Mouse (Mus musculus) forebrain, postnatal 0 days (tissue): Measurements from ENCODE around the gene Olfr1446. TPM values are rescaled to one million over a fixed set of nuclear protein-coding genes. Genes with fewer than 3 reads are reported as not detected.

Experiments used
- ATAC-seq: fragments of 200-750 bp; cut with Nextera tagmentation; 2 replicates; pipeline ENCODE4 v1.8.0; 2017; ENCODE audit warnings: mild to moderate bottlenecking, moderate library complexity
- DNase-seq: peaks from one replicate; pipeline ENCODE4 v3.0.0-alpha.2; 2015
- H3K27ac ChIP-seq: fragments of 300-500 bp; sonication (generic); 2 replicates; pipeline ENCODE4 v1.5.1; 2014; ENCODE audit warnings: low read depth, mild to moderate bottlenecking, antibody characterized with exemption, low read length, moderate library complexity, mixed read lengths
- H3K27me3 ChIP-seq: fragments of 300-500 bp; sonication (generic); 2 replicates; pipeline ENCODE4 v1.6.1; 2014; ENCODE audit warnings: mild to moderate bottlenecking, low read length, mixed read lengths; ENCODE audit not compliant: insufficient read depth
- H3K36me3 ChIP-seq: fragments of 300-500 bp; sonication (generic); 2 replicates; pipeline ENCODE4 v1.6.1; 2014; ENCODE audit warnings: mild to moderate bottlenecking, moderate library complexity; ENCODE audit not compliant: insufficient read depth
- H3K4me1 ChIP-seq: fragments of 300-500 bp; sonication (generic); 2 replicates; pipeline ENCODE4 v1.6.1; 2014; ENCODE audit warnings: antibody characterized with exemption; ENCODE audit not compliant: insufficient read depth
- H3K4me2 ChIP-seq: fragments of 300-500 bp; sonication (generic); 2 replicates; pipeline ENCODE4 v1.6.1; 2014; ENCODE audit warnings: low read depth, mild to moderate bottlenecking, moderate library complexity
- H3K4me3 ChIP-seq: fragments of 300-500 bp; sonication (generic); 2 replicates; pipeline ENCODE4 v1.5.1; 2014; ENCODE audit warnings: low read depth, low read length, mixed read lengths
- H3K9ac ChIP-seq: fragments of 300-500 bp; sonication (generic); 2 replicates; pipeline ENCODE4 v1.6.1; 2014; ENCODE audit warnings: mild to moderate bottlenecking
- H3K9me3 ChIP-seq: fragments of 300-500 bp; sonication (generic); 2 replicates; pipeline ENCODE4 v1.6.1; 2016; ENCODE audit warnings: low read length
- CTCF ChIP-seq: sonication (generic); IDR thresholded peaks from 2 replicates; pipeline ENCODE4 v1.5.1; 2016; ENCODE audit warnings: antibody characterized with exemption, control low read depth, low read depth
- WGBS: fragments of 180-500 bp; shearing (Covaris S2); extraction: QIAGEN DNeasy Blood & Tissue Kit; methylation state at CpG from one replicate; pipeline ENCODE4 v1.1.7; 2014; 5-methylcytosine and 5-hydroxymethylcytosine counted together
- polyA plus RNA-seq: library from polyadenylated mRNA; unstranded; fragments of >200 nt; fragmentation: Nextera tagmentation; extraction: Ambion mirVana; gene quantifications from 2 replicates; pipeline ENCODE4 v1.2.1, GENCODE M21; 2015
- total RNA-seq: library from RNA; depleted of rRNA; stranded (reverse); fragments of >200 nt; gene quantifications from 2 replicates; pipeline ENCODE4 v1.2.3, GENCODE M21; 2014; rRNA removed

Gene Olfr1446
- total RNA-seq = not detected in 2 replicates
- not detected in 2 replicates for polyA plus RNA-seq

DNA sequence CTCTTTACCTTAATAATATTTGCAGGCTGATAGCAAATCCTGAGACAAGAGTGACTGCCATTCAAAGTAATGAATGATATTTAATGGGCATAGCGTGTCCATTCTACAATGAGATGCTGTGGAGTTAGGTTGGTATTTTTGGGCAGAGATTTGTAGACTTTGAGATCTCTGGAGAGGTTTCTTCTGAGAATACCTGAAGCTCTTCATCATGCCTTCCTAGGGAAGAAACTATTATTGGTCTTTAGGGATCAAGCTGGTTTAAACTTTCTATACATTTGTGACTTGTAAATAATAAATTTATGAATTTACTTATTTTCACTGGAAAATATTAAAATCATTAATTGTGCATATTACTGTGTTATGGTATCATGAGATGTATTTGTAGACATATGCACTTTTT lies at the start of gene Olfr1446:
TSS of gene Olfr1446 (minus strand) at position 101 of the 400 bp plus-strand sequence.
- H3K36me3 ChIP-seq = no peaks in the 10 kb centered on the region
- no peak for TF ChIP-seq CTCF
- H3K9ac ChIP-seq = no peak within 1 kb of the TSS
- H3K9me3 ChIP-seq = no peaks in the 10 kb centered on the region
- ATAC-seq (no peak), DNase-seq (no peak)
- 85% methylated on average over 1 of the region's 1 CpGs for WGBS
- no peak within 1 kb of the TSS for H3K4me3 ChIP-seq
- H3K27me3 ChIP-seq = no peaks in the 10 kb centered on the region
- H3K27ac ChIP-seq = no peak within 1 kb of the TSS
- H3K4me2 ChIP-seq = no peak within 1 kb of the TSS
- H3K4me1 ChIP-seq = no peaks in the 10 kb centered on the region

DNA sequence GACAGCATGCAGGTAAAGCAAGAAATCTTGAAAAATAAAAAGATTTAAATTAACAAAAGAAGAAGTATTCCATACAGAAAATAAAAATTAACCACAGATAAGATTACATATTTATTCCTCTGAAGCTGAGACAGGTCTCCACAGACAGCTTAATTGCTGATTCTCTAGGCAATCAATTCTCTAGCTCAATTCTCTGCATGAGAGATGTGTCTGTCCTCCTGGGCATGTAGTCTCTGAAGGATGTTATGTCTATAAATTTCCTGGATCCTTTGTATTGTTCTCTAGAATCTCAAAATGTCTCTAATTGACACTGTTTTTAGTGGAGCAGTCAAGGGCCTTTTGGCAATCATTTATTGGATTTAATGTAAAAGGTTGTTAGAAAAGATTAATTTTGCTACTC lies 37.2 kb upstream of the Olfr1446 start, which contains the start of gene Olfr1449:
TSS of gene Olfr1449 (plus strand) at position 301 of the 400 bp plus-strand sequence.
- H3K27me3 ChIP-seq = no peaks in the 10 kb centered on the region
- no peak within 1 kb of the TSS for H3K9ac ChIP-seq
- H3K9me3 ChIP-seq = no peaks in the 10 kb centered on the region
- TF ChIP-seq CTCF = no peak
- DNase-seq (no peak), ATAC-seq (no peak)
- no peaks in the 10 kb centered on the region for H3K36me3 ChIP-seq
- no peak within 1 kb of the TSS for H3K4me3 ChIP-seq
- no peaks in the 10 kb centered on the region for H3K4me1 ChIP-seq
- H3K4me2 ChIP-seq = no peak within 1 kb of the TSS
- H3K27ac ChIP-seq = no peak within 1 kb of the TSS

DNA sequence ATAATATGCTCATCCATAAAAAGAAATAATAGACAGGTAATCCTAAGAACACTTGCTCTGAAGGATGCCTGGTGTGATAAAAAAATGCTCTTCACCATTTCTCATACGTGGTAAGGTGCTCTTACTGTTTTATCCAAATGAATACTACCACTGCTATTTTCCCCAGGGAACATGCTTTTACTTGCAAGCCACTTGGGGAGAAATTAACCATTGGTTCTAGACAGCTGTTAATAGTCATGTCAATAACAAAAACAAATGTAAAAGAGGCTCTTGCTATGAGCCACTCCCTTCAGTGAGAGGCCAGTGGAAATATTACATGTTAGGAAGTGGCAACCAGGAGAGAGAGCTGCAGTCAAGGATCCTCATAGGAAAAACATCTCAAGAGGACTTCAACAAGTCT lies 31.0 kb upstream of the Olfr1446 start, which contains the start of gene Olfr1448:
TSS of gene Olfr1448 (minus strand) at position 101 of the 400 bp plus-strand sequence.
- Histone ChIP-seq H3K9ac (no peak within 1 kb of the TSS), H3K4me3 (no peak within 1 kb of the TSS), H3K9me3 (no peaks in the 10 kb centered on the region), H3K4me2 (no peak within 1 kb of the TSS), H3K36me3 (no peaks in the 10 kb centered on the region), H3K27me3 (no peaks in the 10 kb centered on the region), H3K27ac (no peak within 1 kb of the TSS), H3K4me1 (no peaks in the 10 kb centered on the region)
- TF ChIP-seq CTCF = no peak
- WGBS = 70% methylated on average over 1 of the region's 1 CpGs
- DNase-seq = no peak
- ATAC-seq = no peak

DNA sequence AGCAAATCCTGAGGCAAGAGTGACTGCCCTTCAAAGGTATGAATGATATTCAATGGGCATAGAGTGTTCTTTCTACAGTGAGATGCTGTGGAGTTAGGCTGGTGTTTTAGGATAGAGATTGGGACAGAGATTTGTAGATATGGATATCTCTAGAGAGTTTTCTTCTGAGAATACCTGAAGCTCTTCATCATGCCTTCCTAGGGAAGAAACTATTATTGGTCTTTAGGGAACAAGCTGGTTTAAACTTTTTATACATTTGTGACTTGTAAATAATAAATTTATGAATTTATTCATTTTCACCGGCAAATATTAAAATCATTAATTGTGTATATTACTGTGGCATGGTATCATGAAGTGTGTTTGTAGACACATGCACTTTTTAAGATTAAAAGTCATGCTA lies 10.3 kb upstream of the Olfr1446 start, which contains the start of gene Olfr1447:
TSS of gene Olfr1447 (minus strand) at position 101 of the 400 bp plus-strand sequence.
- Histone ChIP-seq H3K4me3 (no peak within 1 kb of the TSS), H3K36me3 (no peaks in the 10 kb centered on the region), H3K27ac (no peak within 1 kb of the TSS), H3K9ac (no peak within 1 kb of the TSS), H3K27me3 (no peaks in the 10 kb centered on the region), H3K4me1 (no peaks in the 10 kb centered on the region), H3K4me2 (no peak within 1 kb of the TSS), H3K9me3 (no peaks in the 10 kb centered on the region)
- no peak for TF ChIP-seq CTCF
- ATAC-seq (no peak), DNase-seq (no peak)
- WGBS = 95% methylated on average over 1 of the region's 1 CpGs

DNA sequence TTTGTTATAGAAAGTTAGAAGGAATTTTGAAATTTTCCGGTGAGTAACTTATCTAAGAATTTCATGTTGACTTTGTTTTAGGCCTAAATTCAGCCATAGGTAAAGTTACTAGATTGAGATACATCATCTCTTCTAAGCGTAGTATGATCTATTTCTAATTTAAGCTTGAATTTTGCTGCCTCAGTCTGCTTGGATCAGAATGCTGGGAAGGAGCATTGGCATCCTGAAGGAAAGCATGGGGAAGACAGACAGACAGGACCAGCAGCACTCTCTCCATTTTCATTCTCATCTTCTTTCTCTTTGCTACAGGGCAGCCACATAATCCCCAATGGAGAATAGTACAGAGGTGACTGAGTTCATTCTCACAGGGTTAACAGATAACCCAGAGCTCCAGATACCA lies 9.8 kb downstream of the Olfr1446 start, which contains the start of gene Olfr1445:
TSS of gene Olfr1445 (plus strand) at position 301 of the 400 bp plus-strand sequence.
- no peak for TF ChIP-seq CTCF
- Histone ChIP-seq H3K9ac (no peak within 1 kb of the TSS), H3K9me3 (no peaks in the 10 kb centered on the region), H3K4me2 (no peak within 1 kb of the TSS), H3K36me3 (no peaks in the 10 kb centered on the region), H3K4me3 (no peak within 1 kb of the TSS), H3K4me1 (no peaks in the 10 kb centered on the region), H3K27me3 (no peaks in the 10 kb centered on the region), H3K27ac (no peak within 1 kb of the TSS)
- no peak for ATAC-seq
- DNase-seq = no peak
- WGBS = 90% methylated on average over 2 of the region's 2 CpGs

DNA sequence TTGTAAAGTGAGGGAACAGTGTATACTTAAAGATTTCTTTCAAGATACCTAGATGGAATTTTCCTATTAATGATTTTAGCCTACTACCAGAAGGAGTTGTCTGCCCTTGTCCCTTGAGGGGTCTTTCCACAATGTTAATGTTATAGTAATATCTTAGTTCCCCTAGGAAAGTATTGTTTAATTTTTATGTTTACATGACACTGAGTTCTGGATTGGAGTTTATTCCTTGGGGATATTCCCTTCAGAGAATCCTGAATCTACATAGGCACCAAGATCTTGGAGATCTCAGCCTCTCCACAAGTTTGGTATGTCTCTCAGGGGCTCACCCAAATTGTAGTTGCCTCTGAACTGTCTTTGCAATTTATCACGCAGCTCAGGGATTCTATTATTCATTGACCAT lies 36.3 kb downstream of the Olfr1446 start, which contains the start of gene Olfr1444:
TSS of gene Olfr1444 (plus strand) at position 301 of the 400 bp plus-strand sequence.
- H3K27ac ChIP-seq = no peak within 1 kb of the TSS
- DNase-seq (no peak), ATAC-seq (no peak)
- H3K4me2 ChIP-seq = no peak within 1 kb of the TSS
- H3K9ac ChIP-seq = no peak within 1 kb of the TSS
- TF ChIP-seq CTCF = no peak
- no peaks in the 10 kb centered on the region for H3K36me3 ChIP-seq
- no peak within 1 kb of the TSS for H3K4me3 ChIP-seq
- no peaks in the 10 kb centered on the region for H3K9me3 ChIP-seq
- 53% methylated on average over 1 of the region's 1 CpGs for WGBS
- no peaks in the 10 kb centered on the region for H3K27me3 ChIP-seq
- no peaks in the 10 kb centered on the region for H3K4me1 ChIP-seq

DNA sequence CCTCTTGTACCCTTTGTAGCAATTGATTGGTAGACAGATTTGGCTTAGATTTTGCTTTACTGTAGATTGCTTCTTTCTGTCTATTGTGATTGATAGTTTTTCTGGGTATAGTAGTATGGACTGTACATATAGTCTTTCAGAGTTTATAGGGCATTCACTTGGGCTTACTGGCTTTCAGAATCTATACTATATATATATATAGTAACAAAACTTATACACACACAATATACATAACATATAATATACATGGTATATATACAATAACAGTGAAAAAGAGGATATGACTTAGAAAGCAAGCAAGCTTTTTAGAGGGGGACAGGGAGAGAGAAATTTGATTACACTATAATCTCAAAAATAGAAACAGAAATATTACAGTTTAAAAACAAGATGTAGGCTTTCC lies 46.9 kb downstream of the Olfr1446 start, which contains the start of gene Gm5244:
TSS of gene Gm5244 (plus strand) at position 301 of the 400 bp plus-strand sequence.
- no peak for DNase-seq
- H3K4me2 ChIP-seq = no peak within 1 kb of the TSS
- H3K4me3 ChIP-seq = no peak within 1 kb of the TSS
- no peak for ATAC-seq
- TF ChIP-seq CTCF = no peak
- H3K27ac ChIP-seq = no peak within 1 kb of the TSS
- H3K27me3 ChIP-seq = no peaks in the 10 kb centered on the region
- H3K4me1 ChIP-seq = no peaks in the 10 kb centered on the region
- no peaks in the 10 kb centered on the region for H3K36me3 ChIP-seq
- H3K9me3 ChIP-seq = no peaks in the 10 kb centered on the region
- H3K9ac ChIP-seq = no peak within 1 kb of the TSS
